Mouse (Mus musculus) G1E-ER4 (cell line): ENCODE data around the gene Bmp7. TPM values are rescaled to one million over a fixed set of nuclear protein-coding genes. Genes with fewer than 3 reads are reported as not detected.

ENCODE experiments used
- GATA1 ChIP-seq: IDR thresholded peaks from one replicate; pipeline ENCODE4 v1.8.0; 2012; ENCODE audit warnings: low read length, inconsistent platforms
- polyA plus RNA-seq: library from polyadenylated mRNA; stranded (reverse); fragments of >175 nt; gene quantifications from 2 replicates; pipeline ENCODE4 v1.2.3, GENCODE M21; 2012

Bmp7 gene
- polyA plus RNA-seq, 1 experiment = not detected

DNA sequence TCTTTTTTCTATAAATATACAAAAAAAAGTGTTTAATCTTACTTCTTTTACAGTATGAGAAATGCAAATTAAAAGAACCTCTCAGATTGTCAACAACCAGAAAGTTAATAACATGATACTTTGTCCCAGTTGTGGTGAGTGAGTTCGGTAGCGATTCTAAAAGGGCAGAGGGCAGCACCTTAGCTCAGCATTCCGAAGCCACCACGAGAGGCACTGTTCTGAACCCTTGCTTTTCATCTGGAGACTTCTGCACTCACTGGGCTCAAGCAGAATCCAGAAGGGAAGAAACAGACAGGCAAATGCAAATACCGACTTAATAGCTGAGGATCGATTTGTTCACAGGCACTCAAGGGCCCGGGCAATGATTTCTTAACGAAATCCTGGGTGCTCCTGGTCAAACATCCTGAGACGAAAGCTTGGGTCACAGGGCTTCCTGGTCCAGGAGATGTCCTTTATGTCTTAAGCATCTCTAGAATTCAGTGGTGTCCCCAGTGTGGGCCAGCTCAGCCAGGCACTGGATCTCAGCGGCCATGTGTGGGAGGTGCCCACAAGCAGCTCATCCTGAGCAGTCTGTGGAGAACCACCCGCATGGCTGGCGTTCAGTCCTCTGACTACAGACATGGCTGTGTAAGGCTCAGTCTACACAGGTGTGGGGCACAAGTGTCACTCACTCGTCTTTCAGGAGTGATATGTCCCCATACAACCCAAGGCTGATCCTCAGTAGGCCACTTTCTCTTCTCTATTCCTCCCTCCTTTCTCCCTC lies 19.1 kb upstream of the Bmp7 start:
- no peak for TF ChIP-seq GATA1

DNA sequence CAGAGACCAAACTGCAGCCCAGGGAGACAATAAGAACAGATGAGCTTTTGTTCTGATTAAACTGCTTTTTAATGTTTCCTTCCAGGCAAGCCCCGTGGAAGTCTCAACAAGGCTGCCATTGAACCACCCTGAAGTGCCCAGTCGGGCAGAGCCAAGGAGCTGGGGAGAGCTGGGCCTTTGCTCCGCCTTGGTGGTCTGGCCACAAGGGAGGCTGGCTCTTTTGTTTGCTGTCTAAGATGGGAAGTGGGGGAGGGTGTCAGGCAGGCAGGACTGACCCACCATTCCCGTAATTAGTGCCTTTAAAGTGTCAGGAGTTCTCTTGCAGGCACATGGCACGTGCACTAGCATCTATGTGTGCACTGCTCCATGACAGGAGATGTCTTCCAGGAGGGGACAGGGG lies 18.5 kb upstream of the Bmp7 start:
- TF ChIP-seq GATA1 = no peak

DNA sequence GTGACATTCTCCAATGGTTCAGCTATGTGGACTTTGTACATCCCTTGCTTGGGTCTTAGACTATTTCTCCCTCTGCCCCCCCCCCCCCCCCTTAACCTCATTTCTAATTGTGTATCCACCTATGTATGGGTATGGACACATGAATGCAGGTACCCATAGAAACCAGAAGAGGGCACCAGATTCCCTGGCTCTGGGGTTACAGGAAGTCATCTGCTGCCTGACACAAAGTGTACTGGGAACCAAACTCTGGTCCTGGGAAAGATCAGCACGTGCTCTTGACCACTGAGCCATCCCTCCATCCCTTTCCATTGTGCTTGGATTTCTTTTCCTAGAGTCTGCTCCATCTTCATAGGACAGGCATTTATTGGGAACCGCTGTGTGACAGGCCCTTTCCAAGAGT lies 11.9 kb upstream of the Bmp7 start:
- TF ChIP-seq GATA1 = no peak

DNA sequence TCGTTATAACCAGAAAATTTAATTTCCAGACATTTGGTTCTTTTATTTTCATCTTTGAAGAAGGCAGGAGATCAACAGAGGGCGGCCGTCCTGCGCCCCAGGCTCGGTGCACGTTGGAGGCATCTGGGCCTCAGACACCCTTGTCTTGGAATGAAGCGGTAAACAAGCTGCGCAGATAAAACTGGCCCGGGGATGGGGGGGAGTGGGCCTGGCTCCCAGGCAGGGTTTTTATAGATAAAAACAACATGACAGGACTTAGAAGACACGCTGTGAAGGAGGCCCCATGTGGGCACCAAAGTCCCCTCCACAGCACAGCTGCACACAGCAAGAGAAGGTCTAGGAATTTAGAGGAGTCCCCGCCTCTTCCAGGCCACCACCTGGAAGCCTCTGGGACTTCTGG lies 10.6 kb upstream of the Bmp7 start:
- TF ChIP-seq GATA1 = no peak

DNA sequence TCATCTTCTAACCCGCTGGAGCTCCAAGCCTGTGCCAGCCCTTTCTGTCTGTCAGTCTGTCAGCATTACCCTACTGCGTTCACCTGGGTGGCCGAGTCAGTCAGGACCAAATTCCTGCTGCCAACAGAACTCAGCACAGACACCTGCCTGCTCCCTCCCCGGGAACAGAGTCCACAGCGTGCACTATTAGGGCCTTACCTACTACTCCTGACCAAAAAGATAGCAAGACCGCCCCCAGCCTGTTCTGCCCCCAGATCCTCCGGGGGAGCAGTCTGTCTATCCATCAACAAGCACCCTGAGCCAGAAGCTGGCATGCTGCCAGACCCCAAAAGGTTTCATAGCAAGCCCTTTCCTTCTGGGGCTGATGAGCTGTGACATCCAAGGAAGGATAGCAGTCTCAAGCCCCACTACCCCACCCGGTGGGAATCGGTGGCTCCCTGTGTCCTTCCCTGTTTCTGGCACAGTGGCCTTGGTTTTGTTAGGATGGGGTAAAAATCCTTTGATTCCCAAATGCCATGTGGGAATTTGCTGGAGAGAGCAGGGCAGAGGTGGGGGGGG lies 10.1 kb upstream of the Bmp7 start:
- TF ChIP-seq GATA1 = no peak

DNA sequence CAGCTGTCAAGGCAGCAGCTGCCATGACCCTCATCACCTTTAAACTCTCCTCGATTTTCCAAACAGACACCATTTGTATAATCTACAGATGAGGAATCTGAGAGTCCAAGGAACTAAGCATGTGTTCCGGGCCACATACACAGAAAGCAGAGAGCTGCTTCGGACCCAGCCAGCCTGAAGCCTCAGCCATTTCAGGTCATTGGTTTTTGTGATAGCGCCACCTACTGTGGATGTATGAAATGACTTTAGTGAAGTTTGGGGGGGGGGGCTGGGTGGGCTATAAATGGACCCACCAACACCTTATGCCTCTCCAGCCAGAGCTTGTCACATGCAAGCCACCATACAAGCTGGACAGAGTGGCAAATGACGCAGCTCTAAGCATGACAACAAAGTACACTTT lies 8.9 kb upstream of the Bmp7 start:
- no peak for TF ChIP-seq GATA1

DNA sequence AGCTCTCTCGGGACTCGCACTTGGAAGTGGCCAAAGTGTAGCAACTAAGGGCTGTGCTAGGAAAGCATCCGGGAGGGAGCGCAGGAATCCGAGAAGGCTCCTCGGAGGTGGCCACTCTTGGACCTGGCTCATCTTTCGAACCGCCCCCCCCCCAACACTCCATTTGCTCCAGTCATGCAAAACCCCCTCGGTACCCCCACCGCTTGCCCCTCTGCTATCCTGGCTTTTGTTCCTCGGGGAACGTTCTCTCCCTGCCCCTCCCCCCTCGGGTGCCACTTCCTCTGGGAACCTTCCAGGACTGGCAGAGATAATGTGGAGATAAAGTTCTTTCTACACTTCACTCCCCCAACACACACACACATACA lies 660 bp upstream of the Bmp7 start:
- TF ChIP-seq GATA1 = no peak

DNA sequence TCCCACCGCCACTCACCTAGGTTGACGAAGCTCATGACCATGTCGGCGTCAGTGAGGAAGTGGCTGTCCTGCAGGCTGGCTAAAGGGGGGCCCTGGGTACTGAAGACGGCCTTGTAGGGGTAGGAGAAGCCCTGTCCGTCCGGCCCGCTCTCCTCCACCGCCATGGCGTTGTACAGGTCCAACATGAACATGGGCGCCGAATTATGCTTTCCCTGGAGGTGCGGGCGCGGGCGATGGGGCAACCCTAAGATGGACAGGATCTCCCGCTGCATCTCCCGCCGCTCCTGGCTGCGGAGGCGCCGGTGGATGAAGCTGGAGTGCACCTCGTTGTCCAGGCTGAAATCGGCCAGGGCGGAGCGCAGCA lies 500 bp downstream of the Bmp7 start:
- no peak for TF ChIP-seq GATA1

DNA sequence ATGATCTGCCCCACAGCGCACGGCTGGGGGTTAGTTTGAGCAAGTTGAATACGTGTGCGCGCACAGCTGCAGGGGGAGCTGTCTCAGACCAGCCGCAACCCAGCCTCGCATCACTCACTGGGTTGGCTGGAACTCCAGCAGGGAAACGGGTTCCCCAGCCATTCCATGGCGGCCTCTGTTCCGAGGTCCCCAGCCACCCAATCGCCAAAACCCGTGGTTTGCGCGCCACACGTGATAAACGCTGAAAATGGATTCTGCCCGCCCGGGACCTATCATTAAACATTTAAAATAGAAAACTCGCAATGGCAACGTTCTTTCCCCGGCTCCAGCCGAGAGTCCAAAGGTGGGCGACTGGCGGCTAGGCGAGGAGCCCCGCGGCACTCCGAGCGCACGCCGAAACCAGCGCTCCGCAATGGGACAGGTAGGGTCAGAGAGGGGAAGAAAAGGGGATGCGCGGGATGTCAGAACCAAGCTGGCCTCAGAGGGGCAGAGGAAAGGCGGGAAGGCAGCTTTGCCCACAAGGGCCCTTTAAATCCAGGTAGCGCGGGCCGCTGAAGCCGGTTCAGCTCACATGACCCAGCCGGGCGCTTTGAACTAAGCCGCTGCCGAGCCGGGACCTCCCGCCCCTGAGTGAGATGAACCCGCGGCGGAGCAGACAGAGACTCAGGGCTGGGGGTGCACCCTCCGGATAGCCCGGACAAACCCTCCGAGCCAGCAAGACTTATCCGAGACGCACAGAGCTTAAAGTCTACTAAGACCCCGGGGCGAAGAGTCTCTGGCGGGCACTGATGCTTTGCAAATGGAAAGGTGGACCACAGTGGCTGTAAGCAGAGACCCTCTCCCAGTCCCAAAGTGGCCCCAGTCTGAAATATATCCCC lies 1.1 kb downstream of the Bmp7 start:
- TF ChIP-seq GATA1 = no peak

DNA sequence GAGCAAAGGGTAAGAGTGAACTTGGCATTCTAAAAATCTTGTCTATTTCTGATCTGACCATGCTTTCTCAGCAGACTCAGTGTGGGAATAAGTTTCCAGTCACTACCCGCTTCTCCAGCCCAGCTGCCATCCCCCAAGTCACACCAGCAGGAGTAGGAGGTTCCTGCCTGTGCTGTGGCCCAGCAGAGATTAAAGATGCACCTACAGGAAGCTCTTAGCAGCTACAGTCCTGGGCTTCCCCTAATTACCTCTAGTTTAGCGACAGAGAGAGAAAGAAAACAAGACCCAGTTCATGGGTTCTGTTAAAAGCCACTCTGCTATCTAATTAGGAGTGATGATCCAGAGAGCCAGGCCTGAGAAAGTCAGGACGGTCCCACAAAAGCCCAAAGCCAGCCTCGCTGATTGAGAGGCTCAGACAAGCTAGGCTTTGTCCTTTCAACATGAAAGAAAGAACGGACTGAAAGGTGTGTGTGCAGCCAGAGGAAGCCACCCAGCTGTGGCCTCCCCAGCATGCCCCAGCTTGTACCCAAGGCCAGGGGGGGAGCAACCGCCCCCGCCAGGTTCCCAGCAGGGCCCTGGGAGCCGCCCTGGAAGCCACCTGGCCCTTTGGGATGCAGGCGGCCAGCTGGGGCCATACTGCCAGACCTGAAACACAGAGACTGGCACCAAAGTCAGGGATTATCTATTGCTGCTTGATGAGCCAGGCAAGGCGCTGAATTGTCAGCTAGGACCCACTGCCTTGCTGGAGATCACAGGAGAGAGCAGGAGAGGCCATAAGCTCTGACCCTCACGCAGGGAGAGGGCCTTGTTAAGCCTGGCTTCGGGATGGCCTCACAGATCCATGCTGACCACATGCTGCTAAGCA lies 2.6 kb downstream of the Bmp7 start:
- TF ChIP-seq GATA1 = no peak

DNA sequence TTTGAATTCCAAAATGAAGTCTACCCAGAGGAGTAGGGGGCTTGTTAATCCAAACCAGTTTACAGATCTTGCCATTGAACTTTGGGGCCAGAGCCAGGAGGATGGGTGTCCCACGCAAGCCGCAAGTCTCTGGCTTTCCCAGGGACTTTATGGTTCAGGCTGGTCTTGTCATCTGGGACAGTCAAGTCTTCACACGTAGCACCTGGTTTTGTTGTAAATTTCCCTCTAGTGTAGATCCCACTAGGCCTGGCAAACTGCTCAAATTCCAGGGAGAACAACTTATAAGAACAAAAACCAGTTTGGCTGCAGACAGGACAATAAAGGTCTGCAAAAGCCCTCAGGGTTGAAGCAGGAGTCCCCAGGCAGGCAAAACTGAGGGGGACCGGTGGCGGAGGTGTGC lies 3.3 kb downstream of the Bmp7 start:
- no peak for TF ChIP-seq GATA1

DNA sequence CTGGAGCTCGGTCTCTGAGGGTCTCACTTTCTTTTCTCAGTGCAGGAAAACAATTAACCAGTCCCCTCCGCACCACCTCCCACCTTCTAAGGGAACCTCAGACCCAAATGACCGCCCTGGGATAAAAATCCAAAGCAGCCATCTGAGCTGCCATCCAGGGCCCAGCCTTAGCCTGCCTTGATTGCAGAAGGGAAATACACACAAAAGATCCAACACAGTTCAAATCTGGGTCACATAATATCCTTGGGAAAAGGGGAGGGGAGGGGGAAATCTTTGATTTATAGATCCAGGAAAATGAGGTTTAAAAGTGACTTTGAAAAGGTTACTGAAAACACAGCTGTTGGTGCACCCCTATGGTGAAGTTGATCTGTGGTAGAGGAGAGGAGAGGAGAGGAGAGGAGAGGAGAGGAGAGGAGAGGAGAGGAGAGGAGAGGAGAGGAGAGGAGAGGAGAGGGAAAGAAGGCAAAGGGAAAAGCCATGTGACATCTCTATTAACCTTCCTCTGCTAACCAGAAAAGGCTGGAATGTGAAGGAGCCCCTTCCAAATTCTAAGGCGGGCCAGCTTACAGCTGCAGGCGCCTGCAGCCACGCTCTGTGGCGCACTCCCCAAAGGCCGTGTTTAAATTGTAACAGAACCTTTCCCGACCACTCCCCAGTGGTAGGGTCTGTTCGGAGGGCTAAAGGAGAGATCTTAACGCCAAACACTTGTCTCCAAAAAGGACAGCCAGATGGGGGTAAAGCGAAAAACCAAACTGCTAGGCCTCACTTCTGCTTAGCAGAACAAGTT lies 4.2 kb downstream of the Bmp7 start:
- TF ChIP-seq GATA1 = no peak

DNA sequence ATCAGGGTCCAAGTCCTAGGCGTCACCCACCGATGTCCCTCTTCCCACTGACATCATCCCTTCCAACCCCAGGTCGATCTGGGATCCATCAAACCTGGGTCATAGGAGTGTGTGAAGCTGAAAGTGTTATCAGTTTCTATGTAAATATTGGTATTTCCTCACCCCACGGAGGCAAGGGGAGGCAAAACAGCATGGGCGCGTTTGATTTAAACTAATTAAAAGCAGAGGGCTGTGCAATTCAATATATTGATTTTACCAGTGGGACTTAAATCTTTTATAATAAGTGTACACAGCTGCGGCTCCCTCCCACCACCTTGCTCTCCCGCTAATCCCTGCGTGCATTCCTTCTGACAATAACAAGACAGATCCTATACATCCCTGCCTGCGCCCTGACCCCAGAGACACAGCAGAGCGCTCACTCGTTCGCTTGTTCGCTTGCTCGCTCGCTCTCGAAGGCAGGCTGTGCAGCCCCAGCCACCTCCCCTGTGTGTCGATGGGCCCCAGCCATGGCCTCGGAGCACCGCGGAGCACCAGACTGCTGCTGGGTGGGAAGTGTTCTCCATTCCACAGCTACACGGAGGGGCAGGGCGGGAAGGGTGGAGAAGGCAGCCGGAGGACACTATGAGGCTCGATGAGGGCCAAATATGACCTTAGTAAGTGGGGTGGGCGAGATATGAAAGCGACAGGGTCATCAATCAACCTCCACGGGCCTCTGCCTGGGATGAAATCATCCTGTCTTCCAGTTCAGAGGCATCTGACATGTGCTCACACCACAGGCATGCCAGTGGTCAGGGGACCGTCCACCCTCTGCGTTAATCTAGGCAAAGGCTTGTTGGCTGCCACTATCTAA lies 5.0 kb downstream of the Bmp7 start:
- no peak for TF ChIP-seq GATA1

DNA sequence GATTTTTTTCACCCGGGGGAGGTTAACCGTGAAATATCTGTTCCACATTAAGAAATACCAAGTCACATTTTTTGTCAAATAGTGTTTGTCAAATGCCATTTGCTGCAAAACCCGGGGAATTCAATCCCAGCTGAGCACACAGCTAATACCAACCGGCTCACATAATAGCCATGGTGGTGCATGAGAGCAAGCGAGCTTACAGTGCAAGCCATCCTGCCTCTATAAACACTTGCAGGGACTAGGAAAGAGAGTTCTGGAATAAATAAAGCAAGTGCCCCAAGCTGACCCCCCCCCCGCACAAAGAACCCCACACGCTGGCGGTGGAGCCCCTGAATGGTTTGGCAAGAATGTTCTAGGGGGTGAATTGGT lies 5.7 kb downstream of the Bmp7 start:
- TF ChIP-seq GATA1 = no peak
